Mouse (Mus musculus): ENCODE measurements around the gene Ephb2. TPM values are rescaled to one million over a fixed set of nuclear protein-coding genes. Genes with fewer than 3 reads are reported as not detected.
A peak's percentile ranks its signal among the peaks of the same experiment; 100 is the strongest.

The Ephb2 gene
- total and polyA plus RNA-seq, 3 experiments: 0.08 TPM; not detected in 2

DNA sequence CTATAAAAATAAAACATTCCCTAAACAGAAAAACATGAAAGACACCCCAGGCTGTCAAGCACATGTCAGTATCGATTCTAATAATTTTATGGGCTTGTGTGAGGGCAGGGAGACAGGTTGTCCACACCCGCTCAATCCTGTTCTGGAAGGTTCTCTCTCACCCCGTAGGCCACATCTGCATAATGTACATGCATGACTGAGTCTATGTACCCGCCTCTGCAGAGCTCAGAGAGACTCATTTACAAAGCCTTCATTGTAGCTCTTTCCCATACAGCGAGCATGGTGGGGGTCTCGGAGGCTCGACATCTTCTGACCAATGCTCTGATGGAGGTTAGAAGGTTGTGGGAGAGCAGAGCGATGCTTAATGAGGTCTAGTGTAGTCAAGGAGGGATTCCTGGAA lies 108.8 kb downstream of the Ephb2 start:
- Histone ChIP-seq H3K27ac (ENCODE audit: insufficient read depth, low read depth) (no peak overlapping the region), H3K4me2 (ENCODE audit: insufficient read depth, low read depth, poor library complexity, severe bottlenecking) (peak overlapping the region; percentile 4; the same call in 1 of the 2 replicates), H3K4me1 (ENCODE audit: control insufficient read depth in 1 of 2, insufficient read depth in 2 of 2) (peaks cover 6 to 29% of the 10 kb centered on the region in 2 experiments; a peak in 3 of 4 replicates), H3K9me3 (replicated peaks; ENCODE audit: low read length) (no peaks in the 10 kb centered on the region), H3K79me2 (replicated peaks; ENCODE audit: control insufficient read depth, extremely low read depth, insufficient read depth, poor library complexity, severe bottlenecking) (no peaks in the 10 kb centered on the region), H3K4me3 (replicated peaks in 1 of 3; ENCODE audit: low read depth in 2 of 3, low read length in 2 of 3, poor library complexity in 1 of 3) (no peak overlapping the region), H3K36me3 (replicated peaks in 1 of 2; ENCODE audit: control insufficient read depth in 1 of 2, insufficient read depth in 1 of 2, low read length in 1 of 2) (no peaks in the 10 kb centered on the region), H3K9ac (ENCODE audit: insufficient read depth, low read depth) (no peak overlapping the region), H3K27me3 (replicated peaks) (no peaks in the 10 kb centered on the region)
- in situ Hi-C loops (cut with MboI; ENCODE audit: low pct_ligation_motif_present, low pct_unique_long_range_greater_than_20kb, low sequenced_read_pairs) (no loop called here), dilution Hi-C loops (cut with MboI; ENCODE audit: extremely low pct_ligation_motif_present, extremely low pct_unique_long_range_greater_than_20kb, low sequenced_read_pairs) (no loop called here)
- DNase-seq (ENCODE audit: extremely low read depth): peak; percentile 32
- TF ChIP-seq TCF12 (IDR thresholded peaks at IDR 0.05; ENCODE audit: low read depth, low read length): no peak
- no peak for TF ChIP-seq MAFK (IDR thresholded peaks at IDR 0.05; ENCODE audit: insufficient replicate concordance, low read length)
- TF ChIP-seq UBTF (IDR thresholded peaks at IDR 0.05; ENCODE audit: low read depth, low read length): no peak
- TF ChIP-seq JUND (conservative IDR thresholded peaks at IDR 0.05; ENCODE audit: low read depth, low read length): no peak
- no peak for TF ChIP-seq CHD2 (IDR thresholded peaks at IDR 0.05; ENCODE audit: low read length)
- TF ChIP-seq TBP (conservative IDR thresholded peaks at IDR 0.05; ENCODE audit: low read depth, low read length): no peak
- no peak for TF ChIP-seq CTCF (conservative IDR thresholded peaks at IDR 0.05 in 1 of 2, IDR thresholded peaks at IDR 0.05 in 1 of 2; ENCODE audit: low read depth in 2 of 2, low read length in 2 of 2)
- TF ChIP-seq RCOR1 (conservative IDR thresholded peaks at IDR 0.05; ENCODE audit: low read depth, low read length): no peak
- no peak for TF ChIP-seq ZKSCAN1 (IDR thresholded peaks at IDR 0.05; ENCODE audit: borderline replicate concordance, low read depth, low read length)
- TF ChIP-seq KAT2A (IDR thresholded peaks at IDR 0.05; ENCODE audit: insufficient replicate concordance, low read length): no peak
- TF ChIP-seq JUN (IDR thresholded peaks at IDR 0.05; ENCODE audit: insufficient read depth, low read depth, low read length): no peak
- no peak for TF ChIP-seq NELFE (IDR thresholded peaks at IDR 0.05; ENCODE audit: low read depth, low read length)
- TF ChIP-seq MXI1 (IDR thresholded peaks at IDR 0.05; ENCODE audit: low read depth, low read length): no peak
- TF ChIP-seq E2F4 (IDR thresholded peaks at IDR 0.05; ENCODE audit: insufficient replicate concordance, low read depth, low read length): no peak
- TF ChIP-seq SMC3 (IDR thresholded peaks at IDR 0.05; ENCODE audit: low read depth, low read length): no peak

GRCm38 (mm10) chr4:136724731-136725130 lies 111.1 kb downstream of the Ephb2 start:
- Histone ChIP-seq H3K27me3 (replicated peaks) (peaks cover 2% of the 10 kb centered on the region), H3K4me3 (replicated peaks in 1 of 3; ENCODE audit: low read depth in 2 of 3, low read length in 2 of 3, poor library complexity in 1 of 3) (no peak overlapping the region), H3K9ac (ENCODE audit: insufficient read depth, low read depth) (no peak overlapping the region), H3K9me3 (replicated peaks; ENCODE audit: low read length) (no peaks in the 10 kb centered on the region), H3K4me2 (ENCODE audit: insufficient read depth, low read depth, poor library complexity, severe bottlenecking) (no peak overlapping the region), H3K4me1 (ENCODE audit: control insufficient read depth in 1 of 2, insufficient read depth in 2 of 2) (peaks cover 6 to 29% of the 10 kb centered on the region in 2 experiments; a peak in 3 of 4 replicates), H3K27ac (ENCODE audit: insufficient read depth, low read depth) (no peak overlapping the region), H3K36me3 (replicated peaks in 1 of 2; ENCODE audit: control insufficient read depth in 1 of 2, insufficient read depth in 1 of 2, low read length in 1 of 2) (no peaks in the 10 kb centered on the region), H3K79me2 (replicated peaks; ENCODE audit: control insufficient read depth, extremely low read depth, insufficient read depth, poor library complexity, severe bottlenecking) (no peaks in the 10 kb centered on the region)
- dilution Hi-C loops (cut with MboI; ENCODE audit: extremely low pct_ligation_motif_present, extremely low pct_unique_long_range_greater_than_20kb, low sequenced_read_pairs) (no loop called here), in situ Hi-C loops (cut with MboI; ENCODE audit: low pct_ligation_motif_present, low pct_unique_long_range_greater_than_20kb, low sequenced_read_pairs) (no loop called here)
- DNase-seq (ENCODE audit: extremely low read depth): no peak
- TF ChIP-seq MAFK (IDR thresholded peaks at IDR 0.05; ENCODE audit: insufficient replicate concordance, low read length) (no peak), MXI1 (IDR thresholded peaks at IDR 0.05; ENCODE audit: low read depth, low read length) (no peak), IRF4 (IDR thresholded peaks at IDR 0.05; ENCODE audit: low read depth, low read length) (no peak)
